Mouse (Mus musculus) ES-Bruce4 (cell line): ENCODE results near the gene Clptm1l.

Source experiments
- CTCF ChIP-seq: IDR thresholded peaks from one replicate; pipeline ENCODE4 v1.8.1; 2011; ENCODE audit warnings: low read depth, low read length
- POLR2A ChIP-seq: IDR thresholded peaks from one replicate; pipeline ENCODE4 v1.8.1; 2011; ENCODE audit warnings: low read length; ENCODE audit not compliant: insufficient read depth

DNA sequence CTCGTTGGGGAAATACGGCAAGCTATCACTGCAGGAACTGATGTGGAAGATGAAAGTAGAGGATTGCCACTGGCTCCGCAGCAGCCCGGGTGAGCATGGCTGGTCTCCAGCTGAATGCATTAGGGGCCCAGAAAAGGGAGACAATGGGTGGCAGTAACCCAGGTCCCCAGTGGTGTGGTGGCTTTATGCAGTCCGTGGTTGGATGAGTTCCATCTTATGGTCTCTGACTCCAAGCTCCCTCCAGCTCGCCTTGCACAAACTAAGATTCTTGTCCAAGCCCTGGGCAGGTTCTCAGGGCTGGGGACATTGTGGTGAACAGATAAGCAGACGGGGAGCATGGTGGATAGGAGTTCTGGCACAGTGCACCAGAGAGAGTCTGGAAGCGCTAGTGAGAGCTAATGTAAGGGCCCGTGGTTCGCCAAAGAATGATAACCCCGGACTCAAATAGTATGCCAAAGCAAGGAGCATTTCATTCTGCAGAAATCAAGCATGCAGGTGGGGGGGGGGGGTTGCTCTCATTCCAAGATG is 24.8 kb downstream of the Clptm1l start:
- TF ChIP-seq POLR2A (no peak), CTCF (no peak)
